Mouse (Mus musculus): ENCODE measurements around the gene Spats2.

DNA sequence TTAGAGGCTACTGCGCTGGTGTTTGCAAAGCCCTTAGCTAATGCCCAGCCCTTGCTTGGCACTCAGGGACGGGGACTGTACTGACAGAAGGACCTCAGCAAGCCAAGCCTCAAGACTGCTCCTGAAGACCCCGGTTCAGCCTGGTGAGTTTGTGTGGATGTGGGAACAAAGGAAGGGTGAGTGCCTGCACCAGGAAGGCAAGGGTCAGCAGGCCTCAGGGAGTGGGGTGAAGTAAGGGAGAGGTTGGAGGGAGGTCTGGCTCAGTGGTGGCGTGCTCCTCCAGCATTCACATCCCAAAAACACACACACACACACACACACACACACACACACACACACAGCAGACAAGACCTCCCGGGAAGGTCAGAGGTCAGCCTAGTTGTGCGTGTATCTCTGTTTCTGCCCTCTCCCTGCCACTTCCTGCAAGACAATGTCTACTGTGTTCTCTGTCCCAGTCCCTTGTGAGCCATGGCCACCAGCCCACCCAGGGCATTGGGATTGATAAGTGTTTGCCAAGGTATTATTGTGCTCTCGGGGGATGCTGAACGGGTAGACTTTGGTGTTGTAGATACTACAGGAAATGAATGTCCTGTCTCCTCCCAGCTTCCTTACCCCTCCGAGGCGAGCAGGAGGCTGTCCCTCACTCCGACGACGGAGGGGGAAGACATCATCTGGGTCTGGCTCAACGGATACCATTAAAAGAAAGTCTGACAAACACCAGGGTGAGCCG, 47.4 kb upstream of the Spats2 start:
- TF ChIP-seq POLR2A (IDR thresholded peaks at IDR 0.05; ENCODE audit: borderline replicate concordance, extremely low read depth, low read depth, low read length) (no peak), CTCF (IDR thresholded peaks at IDR 0.05; ENCODE audit: insufficient read depth, low read length) (no peak)

All from lung, adult 2 months (tissue).